Mouse (Mus musculus) limb, embryonic 14.5 days (tissue): Measurements from ENCODE around the gene Fxr1. TPM values are rescaled to one million over a fixed set of nuclear protein-coding genes. Genes with fewer than 3 reads are reported as not detected.
"Not testable (repeated sequence)": the region's sequence is repeated elsewhere in the genome, so short reads cannot be mapped to it uniquely, and the experiment has no call there.

Experiments used
- ATAC-seq: fragments of 200-750 bp; cut with Nextera tagmentation; 2 replicates; pipeline ENCODE4 v1.8.0; 2017; ENCODE audit warnings: low read depth, moderate number of reproducible peaks, moderate TSS enrichment; ENCODE audit not compliant: low FRiP score
- DNase-seq: peaks from one replicate; pipeline ENCODE4 v3.0.0-alpha.2; 2015; ENCODE audit warnings: low spot score
- H3K27ac ChIP-seq: fragments of 300-500 bp; sonication (generic); replicated peaks from 2 replicates; pipeline ENCODE4 v1.5.1; 2014; ENCODE audit warnings: low read depth, mild to moderate bottlenecking, low read length, moderate library complexity, mixed read lengths
- H3K27me3 ChIP-seq: fragments of 300-500 bp; sonication (generic); 2 replicates; pipeline ENCODE4 v1.6.1; 2014; ENCODE audit warnings: low read length, mixed read lengths; ENCODE audit not compliant: control insufficient read depth, insufficient read depth
- H3K36me3 ChIP-seq: fragments of 300-500 bp; sonication (generic); 2 replicates; pipeline ENCODE4 v1.6.1; 2014; ENCODE audit warnings: mild to moderate bottlenecking, low read length, moderate library complexity, mixed read lengths; ENCODE audit not compliant: control insufficient read depth, insufficient read depth
- H3K4me1 ChIP-seq: fragments of 300-500 bp; sonication (generic); 2 replicates; pipeline ENCODE4 v1.6.1; 2014; ENCODE audit warnings: antibody characterized with exemption, low read length, mixed read lengths; ENCODE audit not compliant: control insufficient read depth, insufficient read depth
- H3K4me2 ChIP-seq: fragments of 300-500 bp; sonication (generic); replicated peaks from 2 replicates; pipeline ENCODE4 v1.6.1; 2014; ENCODE audit warnings: low read depth, mild to moderate bottlenecking, low read length, moderate library complexity; ENCODE audit not compliant: severe bottlenecking
- H3K4me3 ChIP-seq: fragments of 300-500 bp; sonication (generic); replicated peaks from 2 replicates; pipeline ENCODE4 v1.5.1; 2014; ENCODE audit warnings: low read length
- H3K9ac ChIP-seq: fragments of 300-500 bp; sonication (generic); 2 replicates; pipeline ENCODE4 v1.6.1; 2014; ENCODE audit warnings: mild to moderate bottlenecking, low read depth, low read length, moderate library complexity; ENCODE audit not compliant: severe bottlenecking
- H3K9me3 ChIP-seq: fragments of 300-500 bp; sonication (generic); 2 replicates; pipeline ENCODE4 v1.6.1; 2016; ENCODE audit warnings: low read length; ENCODE audit not compliant: control insufficient read depth
- POLR2A ChIP-seq: fragments of 200-500 bp; IDR thresholded peaks from 2 replicates; pipeline ENCODE4 v1.8.0; 2012; ENCODE audit warnings: inconsistent platforms, mild to moderate bottlenecking, moderate library complexity, borderline replicate concordance; ENCODE audit not compliant: insufficient read depth, insufficient read length; ENCODE audit errors: extremely low read depth
- WGBS: fragments of 180-500 bp; shearing (Covaris S2); extraction: QIAGEN DNeasy Blood & Tissue Kit; methylation state at CpG from one replicate; pipeline ENCODE4 v1.1.7; 2014; 5-methylcytosine and 5-hydroxymethylcytosine counted together
- polyA plus RNA-seq, 2 experiments: library from polyadenylated mRNA; depleted of rRNA in 1 of 2; stranded (reverse) in 1 of 2; unstranded in 1 of 2; fragments of >200 nt; fragmentation: Nextera tagmentation in 1 of 2; extraction: Ambion mirVana in 1 of 2; gene quantifications; 2 replicates each; pipeline versions ENCODE4 v1.2.1 to v1.2.3; 2012 to 2014

The Fxr1 gene
- polyA plus RNA-seq, 2 experiments = 62.9 to 80.4 TPM

GRCm38 (mm10) chr3:33990921-33991320, 28.8 kb upstream of the Fxr1 start:
- Histone ChIP-seq H3K9ac (no peak overlapping the region), H3K36me3 (no peaks in the 10 kb centered on the region), H3K4me1 (no peaks in the 10 kb centered on the region), H3K27me3 (no peaks in the 10 kb centered on the region), H3K27ac (no peak overlapping the region), H3K9me3 (no peaks in the 10 kb centered on the region), H3K4me2 (no peak overlapping the region), H3K4me3 (no peak overlapping the region)
- 60% methylated on average over 8 of the region's 8 CpGs for WGBS
- no peak for TF ChIP-seq POLR2A
- ATAC-seq = peak; percentile 26; the same call in 1 of the 2 replicates
- DNase-seq = peak; percentile 4

- Histone ChIP-seq H3K4me1 (no peaks in the 10 kb centered on the region), H3K36me3 (no peaks in the 10 kb centered on the region), H3K27me3 (no peaks in the 10 kb centered on the region), H3K27ac (no peak overlapping the region), H3K4me3 (no peak overlapping the region), H3K9me3 (no peaks in the 10 kb centered on the region), H3K4me2 (no peak overlapping the region), H3K9ac (no peak overlapping the region)
- ATAC-seq (no peak), DNase-seq (no peak)
- TF ChIP-seq POLR2A = no peak
- WGBS = 79% methylated on average over 14 of the region's 14 CpGs
Measured at GRCm38 (mm10) chr3:33993421-33994126, 26.2 kb upstream of the Fxr1 start.

GRCm38 (mm10) chr3:33994127-33994488, 25.6 kb upstream of the Fxr1 start:
- no peak overlapping the region for H3K9ac ChIP-seq
- H3K4me1 ChIP-seq = no peaks in the 10 kb centered on the region
- 53% methylated on average over 3 of the region's 3 CpGs for WGBS
- H3K36me3 ChIP-seq = no peaks in the 10 kb centered on the region
- ATAC-seq = no peak
- no peak for DNase-seq
- no peaks in the 10 kb centered on the region for H3K27me3 ChIP-seq
- H3K27ac ChIP-seq = no peak overlapping the region
- TF ChIP-seq POLR2A = no peak
- no peak overlapping the region for H3K4me2 ChIP-seq
- no peak overlapping the region for H3K4me3 ChIP-seq
- no peaks in the 10 kb centered on the region for H3K9me3 ChIP-seq

DNA sequence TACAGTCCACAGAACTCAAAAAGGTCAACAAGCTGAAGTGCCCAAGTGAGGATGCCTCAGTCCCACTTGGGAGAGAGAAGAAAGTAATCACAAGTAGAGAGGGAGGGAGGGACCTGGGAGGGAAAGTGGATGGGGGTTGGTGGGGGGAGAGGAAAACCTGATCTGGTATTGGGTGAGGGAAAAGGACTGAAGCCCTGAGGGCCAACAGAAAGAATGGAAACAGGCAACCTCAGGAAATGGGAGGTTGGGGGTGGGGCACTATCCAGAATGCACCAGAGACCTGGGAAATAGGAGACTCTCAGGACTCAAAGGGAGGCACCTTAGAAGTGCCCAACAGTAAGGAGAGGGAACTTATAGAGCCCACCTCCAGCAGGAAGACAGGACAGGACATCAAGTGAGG, 18.1 kb upstream of the Fxr1 start:
- H3K4me3 ChIP-seq, H3K27ac ChIP-seq, DNase-seq, H3K9ac ChIP-seq, H3K4me1 ChIP-seq, H3K27me3 ChIP-seq, H3K4me2 ChIP-seq, H3K36me3 ChIP-seq, H3K9me3 ChIP-seq, ATAC-seq: not testable (repeated sequence)

DNA sequence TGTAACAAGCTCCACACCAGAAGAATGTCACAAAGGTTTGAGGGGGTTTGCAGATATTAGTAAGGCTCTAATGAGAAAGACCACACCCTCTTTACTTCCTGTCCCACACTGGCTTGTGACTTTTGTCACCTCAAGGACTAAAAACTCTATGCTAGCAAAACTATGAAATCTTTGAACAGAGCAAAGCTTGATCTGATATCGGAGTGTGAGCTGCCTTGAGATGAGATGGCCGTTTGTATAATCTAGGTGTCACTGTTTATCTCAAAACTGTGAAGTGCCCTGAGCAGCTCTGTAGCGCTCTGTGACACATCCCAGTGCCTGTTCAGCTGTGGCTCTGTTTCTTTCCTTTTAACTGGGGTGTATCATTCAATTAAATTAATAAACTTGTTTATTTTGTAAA, 15.9 kb upstream of the Fxr1 start:
- H3K27me3 ChIP-seq = no peaks in the 10 kb centered on the region
- TF ChIP-seq POLR2A = no peak
- WGBS = 64% methylated on average over 3 of the region's 3 CpGs
- ATAC-seq = no peak
- H3K9me3 ChIP-seq = no peaks in the 10 kb centered on the region
- no peak overlapping the region for H3K4me3 ChIP-seq
- DNase-seq = no peak
- no peaks in the 10 kb centered on the region for H3K36me3 ChIP-seq
- H3K9ac ChIP-seq = no peak overlapping the region
- no peak overlapping the region for H3K27ac ChIP-seq
- no peak overlapping the region for H3K4me2 ChIP-seq
- no peaks in the 10 kb centered on the region for H3K4me1 ChIP-seq

DNA sequence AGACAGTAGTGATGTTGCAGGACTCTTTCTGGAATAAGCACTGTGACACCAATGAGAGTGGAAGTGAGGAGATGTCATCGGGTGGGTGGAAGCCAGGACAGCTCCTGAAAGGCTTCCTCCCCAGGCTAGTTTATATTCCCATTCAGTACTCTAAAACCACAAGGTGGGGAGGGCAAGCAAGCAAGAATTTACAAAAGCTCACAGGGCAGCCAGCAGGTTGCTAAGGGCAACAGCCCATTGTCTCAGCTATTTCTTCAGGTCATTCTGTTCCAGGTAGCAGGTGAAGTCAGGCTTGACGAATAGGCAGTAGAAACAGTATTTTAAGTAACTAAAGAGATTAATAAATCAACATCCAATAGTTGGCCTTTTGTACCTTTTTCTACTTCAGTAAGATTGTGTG, 13.4 kb upstream of the Fxr1 start:
- Histone ChIP-seq H3K4me2 (no peak overlapping the region), H3K9me3 (no peaks in the 10 kb centered on the region), H3K27ac (no peak overlapping the region), H3K9ac (no peak overlapping the region), H3K4me1 (no peaks in the 10 kb centered on the region), H3K4me3 (no peak overlapping the region), H3K27me3 (no peaks in the 10 kb centered on the region), H3K36me3 (no peaks in the 10 kb centered on the region)
- 67% methylated on average over 2 of the region's 2 CpGs for WGBS
- DNase-seq (no peak), ATAC-seq (no peak)
- TF ChIP-seq POLR2A = no peak
